Mouse (Mus musculus): ENCODE results near the gene Grm8. TPM values are rescaled to one million over a fixed set of nuclear protein-coding genes. Genes with fewer than 3 reads are reported as not detected.
"Not testable (repeated sequence)": the region's sequence is repeated elsewhere in the genome, so short reads cannot be mapped to it uniquely, and the experiment has no call there.

Gene Grm8
- polyA plus RNA-seq, 1 experiment: 0.51 TPM

GRCm38 (mm10) chr6:27885786-27886185 is 249.2 kb downstream of the Grm8 start:
- Histone ChIP-seq H3K36me3 (ENCODE audit: control insufficient read depth, insufficient read depth, low read length) (no peaks in the 10 kb centered on the region), H3K4me1 (replicated peaks; ENCODE audit: control insufficient read depth, insufficient read depth, low read length) (no peaks in the 10 kb centered on the region), H3K4me3 (ENCODE audit: control insufficient read depth, insufficient read depth, low read length) (no peak overlapping the region), H3K27ac (ENCODE audit: control insufficient read depth, insufficient read depth, low read length) (no peak overlapping the region), H3K27me3 (ENCODE audit: control insufficient read depth, insufficient read depth, low read length) (no peaks in the 10 kb centered on the region)
- TF ChIP-seq CTCF (IDR thresholded peaks at IDR 0.05; ENCODE audit: borderline replicate concordance, control insufficient read depth, extremely low read depth, insufficient read depth, low read length, poor library complexity) (no peak), POLR2A (IDR thresholded peaks at IDR 0.05; ENCODE audit: control insufficient read depth, extremely low read depth, insufficient read depth, low read length, poor library complexity) (no peak)
- no peak for DNase-seq
- 72% methylated on average over 1 of the region's 1 CpGs for WGBS

GRCm38 (mm10) chr6:27849644-27850043 is 285.3 kb downstream of the Grm8 start:
- no peak for DNase-seq
- no peaks in the 10 kb centered on the region for H3K27me3 ChIP-seq (ENCODE audit: control insufficient read depth, insufficient read depth, low read length)
- WGBS: 89% methylated on average over 1 of the region's 1 CpGs
- no peak for TF ChIP-seq CTCF (IDR thresholded peaks at IDR 0.05; ENCODE audit: borderline replicate concordance, control insufficient read depth, extremely low read depth, insufficient read depth, low read length, poor library complexity)
- no peak for TF ChIP-seq POLR2A (IDR thresholded peaks at IDR 0.05; ENCODE audit: control insufficient read depth, extremely low read depth, insufficient read depth, low read length, poor library complexity)
- no peak overlapping the region for H3K27ac ChIP-seq (ENCODE audit: control insufficient read depth, insufficient read depth, low read length)
- no peaks in the 10 kb centered on the region for H3K36me3 ChIP-seq (ENCODE audit: control insufficient read depth, insufficient read depth, low read length)
- H3K4me1 ChIP-seq (replicated peaks; ENCODE audit: control insufficient read depth, insufficient read depth, low read length): no peaks in the 10 kb centered on the region
- no peak overlapping the region for H3K4me3 ChIP-seq (ENCODE audit: control insufficient read depth, insufficient read depth, low read length)

- TF ChIP-seq POLR2A (IDR thresholded peaks at IDR 0.05; ENCODE audit: control insufficient read depth, extremely low read depth, insufficient read depth, low read length, poor library complexity): no peak
- TF ChIP-seq CTCF (IDR thresholded peaks at IDR 0.05; ENCODE audit: borderline replicate concordance, control insufficient read depth, extremely low read depth, insufficient read depth, low read length, poor library complexity): no peak
- H3K4me3 ChIP-seq (ENCODE audit: control insufficient read depth, insufficient read depth, low read length): no peak overlapping the region
- no peaks in the 10 kb centered on the region for H3K36me3 ChIP-seq (ENCODE audit: control insufficient read depth, insufficient read depth, low read length)
- H3K4me1 ChIP-seq (replicated peaks; ENCODE audit: control insufficient read depth, insufficient read depth, low read length): no peaks in the 10 kb centered on the region
- H3K27ac ChIP-seq (ENCODE audit: control insufficient read depth, insufficient read depth, low read length): no peak overlapping the region
- WGBS: 86% methylated on average over 1 of the region's 1 CpGs
- no peak for DNase-seq
- no peaks in the 10 kb centered on the region for H3K27me3 ChIP-seq (ENCODE audit: control insufficient read depth, insufficient read depth, low read length)
These were observed 298.8 kb downstream of the Grm8 start for GRCm38 (mm10) chr6:27836159-27836558.

GRCm38 (mm10) chr6:27819735-27820134 is 315.2 kb downstream of the Grm8 start:
- 97% methylated on average over 2 of the region's 2 CpGs for WGBS
- H3K4me1 ChIP-seq (replicated peaks; ENCODE audit: control insufficient read depth, insufficient read depth, low read length); H3K36me3 ChIP-seq (ENCODE audit: control insufficient read depth, insufficient read depth, low read length); DNase-seq; H3K27me3 ChIP-seq (ENCODE audit: control insufficient read depth, insufficient read depth, low read length); H3K27ac ChIP-seq (ENCODE audit: control insufficient read depth, insufficient read depth, low read length); H3K4me3 ChIP-seq (ENCODE audit: control insufficient read depth, insufficient read depth, low read length): not testable (repeated sequence)

GRCm38 (mm10) chr6:27812789-27813188 is 322.2 kb downstream of the Grm8 start:
- Histone ChIP-seq H3K4me1 (replicated peaks; ENCODE audit: control insufficient read depth, insufficient read depth, low read length) (no peaks in the 10 kb centered on the region), H3K4me3 (ENCODE audit: control insufficient read depth, insufficient read depth, low read length) (no peak overlapping the region), H3K27me3 (ENCODE audit: control insufficient read depth, insufficient read depth, low read length) (no peaks in the 10 kb centered on the region), H3K27ac (ENCODE audit: control insufficient read depth, insufficient read depth, low read length) (no peak overlapping the region), H3K36me3 (ENCODE audit: control insufficient read depth, insufficient read depth, low read length) (no peaks in the 10 kb centered on the region)
- TF ChIP-seq POLR2A (IDR thresholded peaks at IDR 0.05; ENCODE audit: control insufficient read depth, extremely low read depth, insufficient read depth, low read length, poor library complexity): no peak
- TF ChIP-seq CTCF (IDR thresholded peaks at IDR 0.05; ENCODE audit: borderline replicate concordance, control insufficient read depth, extremely low read depth, insufficient read depth, low read length, poor library complexity): no peak
- 92% methylated on average over 5 of the region's 5 CpGs for WGBS
- no peak for DNase-seq

GRCm38 (mm10) chr6:27809996-27810395 is 325.0 kb downstream of the Grm8 start:
- DNase-seq: no peak
- H3K4me1 ChIP-seq (replicated peaks; ENCODE audit: control insufficient read depth, insufficient read depth, low read length): no peaks in the 10 kb centered on the region
- H3K36me3 ChIP-seq (ENCODE audit: control insufficient read depth, insufficient read depth, low read length): no peaks in the 10 kb centered on the region
- no peaks in the 10 kb centered on the region for H3K27me3 ChIP-seq (ENCODE audit: control insufficient read depth, insufficient read depth, low read length)
- no peak for TF ChIP-seq CTCF (IDR thresholded peaks at IDR 0.05; ENCODE audit: borderline replicate concordance, control insufficient read depth, extremely low read depth, insufficient read depth, low read length, poor library complexity)
- no peak overlapping the region for H3K4me3 ChIP-seq (ENCODE audit: control insufficient read depth, insufficient read depth, low read length)
- WGBS: 96% methylated on average over 6 of the region's 6 CpGs
- no peak overlapping the region for H3K27ac ChIP-seq (ENCODE audit: control insufficient read depth, insufficient read depth, low read length)

GRCm38 (mm10) chr6:27806741-27807140 is 328.2 kb downstream of the Grm8 start:
- H3K27me3 ChIP-seq (ENCODE audit: control insufficient read depth, insufficient read depth, low read length): no peaks in the 10 kb centered on the region
- H3K4me1 ChIP-seq (replicated peaks; ENCODE audit: control insufficient read depth, insufficient read depth, low read length): no peaks in the 10 kb centered on the region

More at GRCm38 (mm10) chr6:27806741-27807140, 328.2 kb downstream of the Grm8 start:
- Histone ChIP-seq H3K4me3 (ENCODE audit: control insufficient read depth, insufficient read depth, low read length) (no peak overlapping the region), H3K36me3 (ENCODE audit: control insufficient read depth, insufficient read depth, low read length) (no peaks in the 10 kb centered on the region), H3K27ac (ENCODE audit: control insufficient read depth, insufficient read depth, low read length) (no peak overlapping the region)
- no peak for DNase-seq
- TF ChIP-seq CTCF (IDR thresholded peaks at IDR 0.05; ENCODE audit: borderline replicate concordance, control insufficient read depth, extremely low read depth, insufficient read depth, low read length, poor library complexity) (no peak), POLR2A (IDR thresholded peaks at IDR 0.05; ENCODE audit: control insufficient read depth, extremely low read depth, insufficient read depth, low read length, poor library complexity) (no peak)
